Mouse (Mus musculus) ES-Bruce4 (cell line): ENCODE measurements around the gene Dhx37. TPM values are rescaled to one million over a fixed set of nuclear protein-coding genes. Genes with fewer than 3 reads are reported as not detected.

Source experiments
- H3K27ac ChIP-seq: 2 replicates; pipeline ENCODE4 v1.5.1; 2012; ENCODE audit warnings: low read length, inconsistent platforms; ENCODE audit not compliant: insufficient read depth
- H3K27me3 ChIP-seq: 2 replicates; pipeline ENCODE4 v1.6.1; 2012; ENCODE audit warnings: mild to moderate bottlenecking, low read length, inconsistent platforms; ENCODE audit not compliant: control insufficient read depth, poor library complexity, insufficient read depth, severe bottlenecking
- H3K36me3 ChIP-seq: 2 replicates; pipeline ENCODE4 v1.6.1; 2012; ENCODE audit warnings: inconsistent platforms, mild to moderate bottlenecking, low read length, moderate library complexity; ENCODE audit not compliant: control insufficient read depth, poor library complexity, insufficient read depth, severe bottlenecking
- H3K4me1 ChIP-seq: one replicate; pipeline ENCODE4 v1.8.1; 2011; ENCODE audit warnings: low read length; ENCODE audit not compliant: control insufficient read depth, insufficient read depth
- H3K4me3 ChIP-seq: 2 replicates; pipeline ENCODE4 v1.5.1; 2011; ENCODE audit warnings: low read depth, mild to moderate bottlenecking, low read length
- H3K9ac ChIP-seq: 2 replicates; pipeline ENCODE4 v1.6.1; 2012; ENCODE audit warnings: low read depth, mild to moderate bottlenecking, inconsistent platforms; ENCODE audit not compliant: poor library complexity, severe bottlenecking
- H3K9me3 ChIP-seq: replicated peaks from 2 replicates; pipeline ENCODE4 v1.6.1; 2012; ENCODE audit warnings: mild to moderate bottlenecking, low read length, inconsistent platforms; ENCODE audit not compliant: control insufficient read depth, poor library complexity, insufficient read depth, severe bottlenecking
- CTCF ChIP-seq: IDR thresholded peaks from one replicate; pipeline ENCODE4 v1.8.1; 2011; ENCODE audit warnings: low read depth, low read length
- EP300 ChIP-seq: IDR thresholded peaks from 2 replicates; pipeline ENCODE4 v1.6.1; 2011; ENCODE audit warnings: low read depth, low read length; ENCODE audit not compliant: insufficient read depth
- POLR2A ChIP-seq: IDR thresholded peaks from one replicate; pipeline ENCODE4 v1.8.1; 2011; ENCODE audit warnings: low read length; ENCODE audit not compliant: insufficient read depth
- polyA plus RNA-seq: library from polyadenylated mRNA; stranded (reverse); fragments of >200 nt; gene quantifications from 2 replicates; pipeline ENCODE4 v1.2.4, GENCODE M21; 2011; ENCODE audit warnings: low read depth; ENCODE audit not compliant: missing spikeins, insufficient read depth, insufficient read length

Gene Dhx37
- polyA plus RNA-seq, 1 experiment = 35.2 TPM

DNA sequence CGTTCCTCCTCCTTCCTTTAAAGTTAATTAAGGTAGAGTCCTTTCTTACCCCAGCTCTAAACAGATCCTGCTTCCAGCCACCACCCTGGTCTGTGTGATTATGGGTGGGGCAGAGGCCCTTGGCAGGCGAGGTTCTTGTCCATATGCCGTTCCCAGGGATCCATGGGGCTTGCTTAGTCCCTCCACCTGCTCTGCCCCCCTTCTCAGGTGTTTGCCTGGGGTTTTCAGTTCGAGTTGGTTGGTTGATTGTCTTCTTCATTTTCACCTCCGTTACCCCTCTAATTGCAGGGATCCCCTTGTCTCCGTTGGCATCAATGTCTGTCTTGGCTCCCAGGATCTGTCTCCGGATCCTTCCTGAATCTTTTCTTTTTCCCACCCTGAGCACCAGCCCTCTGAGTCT lies 42.9 kb upstream of the Dhx37 start:
- Histone ChIP-seq H3K4me1 (no peaks in the 10 kb centered on the region), H3K9ac (peak overlapping the region; percentile 21; the same call in 1 of the 2 replicates), H3K9me3 (no peaks in the 10 kb centered on the region), H3K4me3 (no peak overlapping the region), H3K27ac (no peak overlapping the region), H3K36me3 (no peaks in the 10 kb centered on the region), H3K27me3 (no peaks in the 10 kb centered on the region)
- no peak for TF ChIP-seq POLR2A
- TF ChIP-seq CTCF = no peak
- no peak for TF ChIP-seq EP300

DNA sequence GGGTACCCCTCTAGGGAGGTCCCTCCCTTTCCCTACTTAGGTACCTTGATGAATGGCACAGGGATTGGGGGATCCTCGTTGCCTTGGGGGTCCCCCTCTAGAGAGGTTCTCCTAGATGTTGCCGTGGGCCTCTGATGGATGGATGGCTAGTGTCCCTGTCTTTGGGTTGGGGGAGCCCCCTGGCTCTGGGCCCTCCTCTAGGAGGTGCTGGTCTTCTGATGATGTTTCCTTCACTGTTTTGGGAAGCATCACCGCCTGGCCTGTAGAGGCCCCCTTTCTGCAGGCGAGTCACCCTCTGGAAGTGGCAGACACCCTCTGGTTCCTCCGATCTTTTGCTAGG lies 42.3 kb upstream of the Dhx37 start:
- Histone ChIP-seq H3K9ac (peak overlapping the region; percentile 21), H3K27ac (no peak overlapping the region), H3K4me1 (no peaks in the 10 kb centered on the region), H3K9me3 (no peaks in the 10 kb centered on the region), H3K27me3 (no peaks in the 10 kb centered on the region), H3K4me3 (peak overlapping the region; percentile 64), H3K36me3 (no peaks in the 10 kb centered on the region)
- TF ChIP-seq CTCF (no peak), EP300 (no peak), POLR2A (no peak)

DNA sequence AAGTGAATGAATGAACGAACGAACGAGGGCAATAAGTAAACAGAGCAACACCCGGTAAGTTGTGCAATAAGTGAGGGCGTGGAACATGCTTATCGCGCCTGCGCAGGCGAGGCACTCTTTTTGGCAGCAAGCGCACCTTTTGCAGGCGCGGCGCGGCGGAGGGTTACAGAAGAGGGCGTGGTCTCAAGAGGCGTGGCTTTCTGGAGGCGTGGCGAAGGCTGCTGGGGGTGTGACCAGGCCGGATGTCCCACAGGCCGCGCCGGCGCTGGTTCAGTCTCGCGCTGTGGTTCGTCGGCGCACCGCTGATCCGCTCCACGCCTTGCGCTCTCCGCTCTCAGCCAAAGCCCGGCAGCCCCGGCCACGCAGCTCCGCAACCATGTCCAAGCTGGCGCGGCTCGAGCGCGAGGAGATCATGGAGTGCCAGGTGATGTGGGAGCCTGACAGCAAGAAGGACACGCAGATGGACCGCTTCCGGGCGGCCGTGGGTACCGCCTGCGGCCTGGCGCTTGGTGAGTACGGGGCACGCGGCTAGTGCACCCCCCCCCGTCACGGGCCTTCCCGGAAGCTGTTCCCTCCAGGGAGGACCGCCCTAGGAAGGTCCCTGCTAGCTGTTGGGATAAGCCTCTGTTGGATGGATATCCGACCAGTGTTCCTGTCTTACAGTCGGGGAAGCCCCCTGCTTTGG lies 41.8 kb upstream of the Dhx37 start, which contains the start of gene Aacs:
TSS of gene Aacs (plus strand) at position 214 of the 685 bp plus-strand sequence.
- Histone ChIP-seq H3K27ac (no peak within 1 kb of the TSS), H3K9me3 (no peaks in the 10 kb centered on the region), H3K9ac (peak within 1 kb of the TSS; percentile 21), H3K27me3 (no peaks in the 10 kb centered on the region), H3K4me3 (peak within 1 kb of the TSS; percentile 64), H3K4me1 (no peaks in the 10 kb centered on the region), H3K36me3 (no peaks in the 10 kb centered on the region)
- TF ChIP-seq CTCF (no peak), POLR2A (peak; percentile 88), EP300 (peak; percentile 78)

DNA sequence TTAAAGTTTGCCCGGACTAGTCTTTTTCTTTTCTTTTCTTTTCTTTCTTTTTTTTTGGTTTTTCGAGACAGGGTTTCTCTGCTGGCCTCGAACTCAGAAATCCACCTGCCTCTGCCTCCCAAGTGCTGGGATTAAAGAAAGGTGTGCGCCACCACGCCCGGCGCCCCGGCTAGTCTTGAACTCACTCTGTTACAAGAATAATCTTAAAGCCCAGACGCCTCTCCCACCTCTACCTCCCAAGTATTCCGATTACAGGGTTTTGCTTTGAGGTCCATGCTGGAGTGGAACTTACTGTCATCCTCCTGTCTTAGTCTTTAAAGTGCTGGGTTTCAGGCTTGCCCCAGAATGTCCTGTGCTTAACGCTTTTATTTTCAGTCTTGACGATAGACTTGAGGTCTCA lies 41.1 kb upstream of the Dhx37 start:
- Histone ChIP-seq H3K27me3 (no peaks in the 10 kb centered on the region), H3K36me3 (no peaks in the 10 kb centered on the region), H3K9ac (0 out of 2 replicates have a peak overlapping the region, but pooled peaks have one; percentile 17), H3K4me3 (peak overlapping the region; percentile 58), H3K27ac (no peak overlapping the region), H3K9me3 (no peaks in the 10 kb centered on the region), H3K4me1 (no peaks in the 10 kb centered on the region)
- TF ChIP-seq EP300 = no peak
- no peak for TF ChIP-seq POLR2A
- TF ChIP-seq CTCF = no peak

DNA sequence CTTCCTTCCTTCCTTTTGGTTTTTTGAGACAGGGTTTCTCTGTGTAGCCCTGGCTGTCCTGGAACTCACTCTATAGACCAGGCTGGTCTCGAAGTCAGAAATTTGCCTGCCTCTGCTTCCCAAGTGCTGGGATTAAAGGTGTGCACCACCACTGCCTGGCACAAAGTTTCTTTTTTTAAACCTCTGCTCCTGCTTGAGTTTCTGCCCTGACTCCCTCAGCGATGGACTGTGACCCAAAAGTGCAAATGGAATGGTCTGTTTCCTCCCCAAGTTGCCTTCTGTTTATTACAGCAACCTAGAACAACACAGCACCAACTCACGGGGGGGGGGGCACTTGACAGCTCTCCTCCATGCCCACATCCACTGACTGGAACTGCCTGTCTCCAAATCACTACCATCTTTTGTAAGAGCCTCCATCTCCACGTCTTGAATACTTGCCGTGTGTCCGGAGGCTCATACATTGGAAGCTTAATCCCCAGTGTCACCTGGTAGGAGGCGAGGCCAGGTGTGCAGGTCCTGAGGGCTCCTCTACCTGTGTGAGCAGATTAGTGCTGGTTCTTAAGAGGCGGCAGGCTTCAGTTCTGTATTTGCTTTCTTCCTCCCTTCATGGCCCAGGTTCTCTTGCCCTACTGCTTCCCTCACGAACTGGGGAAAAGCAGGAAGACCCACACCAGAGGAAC lies 39.0 kb upstream of the Dhx37 start:
- Histone ChIP-seq H3K27ac (no peak overlapping the region), H3K4me1 (no peaks in the 10 kb centered on the region), H3K4me3 (no peak overlapping the region), H3K36me3 (no peaks in the 10 kb centered on the region), H3K9ac (no peak overlapping the region), H3K27me3 (no peaks in the 10 kb centered on the region), H3K9me3 (no peaks in the 10 kb centered on the region)
- TF ChIP-seq CTCF (no peak), EP300 (no peak), POLR2A (no peak)

DNA sequence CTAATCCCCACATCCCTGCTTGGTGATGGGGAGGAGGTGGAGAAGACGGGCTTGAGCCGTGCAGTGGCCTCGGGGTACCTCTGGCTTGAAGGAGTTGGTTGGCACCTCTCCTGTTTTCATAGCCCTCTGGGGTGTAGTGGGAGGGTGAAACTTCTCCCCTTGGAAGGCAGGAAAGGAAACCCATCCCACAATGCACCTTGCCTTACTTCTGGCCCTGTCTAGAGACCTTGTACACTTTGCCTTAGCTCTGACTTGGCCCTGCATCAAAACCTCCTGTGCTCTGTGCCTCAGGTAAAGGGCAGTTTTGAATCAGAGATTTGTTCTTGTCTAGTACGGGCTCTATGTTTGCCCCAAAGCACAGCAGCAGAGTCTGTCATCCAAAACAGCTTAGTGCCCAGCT lies 36.8 kb upstream of the Dhx37 start:
- no peaks in the 10 kb centered on the region for H3K9me3 ChIP-seq
- TF ChIP-seq EP300 = no peak
- TF ChIP-seq POLR2A = no peak
- TF ChIP-seq CTCF = no peak
- H3K9ac ChIP-seq = no peak overlapping the region
- no peaks in the 10 kb centered on the region for H3K27me3 ChIP-seq
- no peaks in the 10 kb centered on the region for H3K36me3 ChIP-seq
- H3K4me1 ChIP-seq = peaks cover 2% of the 10 kb centered on the region
- no peak overlapping the region for H3K4me3 ChIP-seq
- no peak overlapping the region for H3K27ac ChIP-seq
